Mouse (Mus musculus) kidney, embryonic 14.5 days (tissue): ENCODE results near the gene Nr1d2. TPM values are rescaled to one million over a fixed set of nuclear protein-coding genes. Genes with fewer than 3 reads are reported as not detected.

Experiments
- microRNA-seq: library from miRNA; unstranded; fragments of <30 nt; microRNA quantifications from one replicate; pipeline ENCODE4, GENCODE M21; 2016
- polyA plus RNA-seq: library from polyadenylated mRNA; unstranded; fragments of >200 nt; fragmentation: Nextera tagmentation; extraction: Ambion mirVana; gene quantifications from 2 replicates; pipeline ENCODE4 v1.2.1, GENCODE M21; 2014

Gene Nr1d2
- polyA plus RNA-seq, 1 experiment from 2014 or later: 11.8 TPM

Small RNA genes lying within 50 kb of the gene (microRNA-seq; reads per million reads assigned to microRNA genes)
- not detected for gene Gm44469

Other genes starting within 250 kb of the Nr1d2 start
- gene Nkiras1, start 32.0 kb upstream of the Nr1d2 start, polyA plus RNA-seq: 12.8 and 14.4 TPM in 2 replicates
- 551 and 698 TPM in 2 replicates for gene Rpl15, start 32.3 kb upstream of the Nr1d2 start, polyA plus RNA-seq
- gene Ube2e1, start 92.7 kb upstream of the Nr1d2 start, polyA plus RNA-seq: 48.9 and 120 TPM in 2 replicates